Mouse (Mus musculus): ENCODE data around the gene Lhfp. TPM values are rescaled to one million over a fixed set of nuclear protein-coding genes. Genes with fewer than 3 reads are reported as not detected.

Lhfp gene
- polyA plus RNA-seq, 1 experiment from 2014 or later = 59.4 TPM

Other genes with a start within 250 kb of the Lhfp start
- gene Cog6, start 24.3 kb upstream of the Lhfp start, polyA plus RNA-seq (2015; fragmentation: Nextera tagmentation; extraction: Ambion mirVana) = 42.4 and 43.1 TPM in 2 replicates